Mouse (Mus musculus): Measurements from ENCODE around the gene 1110051M20Rik.

The 1110051M20Rik gene

GRCm38 (mm10) chr2:91348936-91349335 is 95.6 kb downstream of the 1110051M20Rik start:
- 72% methylated on average over 4 of the region's 4 CpGs for WGBS

GRCm38 (mm10) chr2:91345644-91346043 is 98.9 kb downstream of the 1110051M20Rik start:
- 98% methylated on average over 1 of the region's 1 CpGs for WGBS

DNA sequence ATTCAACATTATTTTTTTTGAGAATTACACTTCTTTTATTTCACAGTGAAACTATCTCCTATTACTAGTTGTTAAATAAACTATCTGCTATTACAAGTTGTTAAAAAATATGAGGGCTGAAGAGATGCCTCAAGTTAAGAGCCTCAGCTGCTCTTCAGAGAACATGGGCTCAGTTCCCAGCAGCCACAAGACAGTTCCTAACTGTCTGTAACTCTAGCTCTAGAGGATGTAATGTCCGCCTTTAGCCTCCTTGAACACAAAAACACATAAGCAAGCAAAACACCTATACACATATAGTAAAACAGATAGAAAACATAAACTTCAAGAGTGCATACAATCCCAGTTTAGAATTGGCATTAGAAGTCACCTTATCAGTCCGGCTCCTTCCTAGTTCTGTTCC is 104.9 kb downstream of the 1110051M20Rik start:
- WGBS = 98% methylated on average over 2 of the region's 2 CpGs

GRCm38 (mm10) chr2:91335128-91335527 is 109.4 kb downstream of the 1110051M20Rik start:
- WGBS = 65% methylated on average over 4 of the region's 4 CpGs

- 76% methylated on average over 7 of the region's 7 CpGs for WGBS
These were observed 113.3 kb downstream of the 1110051M20Rik start for GRCm38 (mm10) chr2:91331051-91331843.

DNA sequence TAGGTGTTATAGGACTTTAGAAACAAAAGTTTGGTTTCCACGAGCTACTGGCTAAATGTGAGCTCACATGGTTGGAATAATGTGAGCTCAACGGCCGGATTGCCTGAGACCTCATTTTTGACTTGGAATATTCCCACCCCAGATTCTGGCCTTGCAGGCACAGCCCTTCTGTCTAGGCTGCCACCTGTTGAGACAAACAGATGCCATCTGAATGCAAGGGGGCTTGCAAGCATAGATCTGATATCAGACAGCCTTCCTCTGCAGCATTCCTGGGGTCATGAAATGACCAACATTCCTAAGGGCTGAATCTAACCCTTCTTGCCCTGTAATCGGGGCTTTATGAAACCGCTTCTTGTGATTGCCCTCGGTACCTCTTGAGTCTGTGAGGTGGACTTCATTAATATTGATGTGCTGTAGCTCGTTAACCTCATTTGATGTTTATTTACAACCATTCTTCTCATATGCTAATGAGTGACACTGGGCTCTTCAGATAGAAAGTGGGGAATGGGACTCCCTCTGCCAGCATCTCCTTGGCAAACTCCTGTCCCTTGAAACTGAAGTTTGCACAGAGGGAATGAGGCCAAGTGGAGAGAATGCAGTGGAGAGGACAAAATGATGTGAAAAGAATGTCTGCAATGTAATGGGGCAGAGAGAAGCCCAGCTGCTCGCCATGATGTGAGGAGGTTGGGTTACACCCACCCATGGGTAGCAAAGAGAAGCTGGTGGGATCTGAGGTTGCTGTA is 114.3 kb downstream of the 1110051M20Rik start:
- 56% methylated on average over 8 of the region's 8 CpGs for WGBS

- 84% methylated on average over 3 of the region's 3 CpGs for WGBS
These were observed 115.8 kb downstream of the 1110051M20Rik start for GRCm38 (mm10) chr2:91328729-91329125.

- 64% methylated on average over 12 of the region's 12 CpGs for WGBS
These were observed 116.4 kb downstream of the 1110051M20Rik start for GRCm38 (mm10) chr2:91327968-91328728.

- 77% methylated on average over 13 of the region's 13 CpGs for WGBS
These were observed 117.7 kb downstream of the 1110051M20Rik start for GRCm38 (mm10) chr2:91326746-91327350.

GRCm38 (mm10) chr2:91324761-91325421 is 119.6 kb downstream of the 1110051M20Rik start:
- WGBS = 39% methylated on average over 15 of the region's 15 CpGs

DNA sequence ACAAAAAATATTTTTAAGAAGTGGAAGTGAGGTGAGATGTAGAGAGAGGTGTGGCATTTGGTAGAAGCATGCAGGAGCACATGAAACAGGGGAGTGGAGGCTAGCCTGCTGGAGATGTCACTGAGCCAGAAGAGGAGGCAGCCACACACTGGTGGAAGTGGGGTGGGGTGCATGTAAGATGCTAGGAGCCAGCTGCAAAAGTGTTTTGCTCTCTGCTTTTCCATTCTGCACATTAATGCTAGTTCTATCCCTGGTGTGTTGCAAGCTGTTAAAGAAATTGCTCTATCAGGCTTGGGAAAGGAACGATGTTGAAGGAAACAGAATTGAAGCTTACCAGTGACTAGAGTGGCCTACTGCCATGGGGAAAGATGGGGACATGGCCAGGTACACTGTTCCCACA is 120.2 kb downstream of the 1110051M20Rik start:
- WGBS = 47% methylated on average over 1 of the region's 1 CpGs

GRCm38 (mm10) chr2:91322490-91322889 is 122.0 kb downstream of the 1110051M20Rik start:
- WGBS = 84% methylated on average over 4 of the region's 4 CpGs

DNA sequence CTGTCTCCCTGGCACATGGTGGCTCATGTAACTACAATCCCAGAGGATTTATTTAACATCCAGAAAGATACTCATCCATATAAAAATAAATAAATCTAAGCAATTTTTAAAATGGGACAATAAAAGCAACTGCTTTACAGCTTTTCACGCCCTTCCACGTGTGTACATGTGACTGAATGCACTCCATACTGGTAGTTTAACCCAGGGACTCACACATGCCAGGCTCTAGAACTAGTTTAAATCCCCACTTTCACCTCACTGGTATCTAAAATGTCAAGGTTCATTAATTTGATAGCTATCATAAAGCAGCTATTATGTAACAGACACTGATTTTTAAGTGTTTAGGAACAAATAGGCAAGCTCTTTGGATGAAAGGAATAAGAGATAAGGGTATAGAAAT is 122.6 kb downstream of the 1110051M20Rik start:
- WGBS = 89% methylated on average over 2 of the region's 2 CpGs

- 80% methylated on average over 10 of the region's 10 CpGs for WGBS
These were observed 123.7 kb downstream of the 1110051M20Rik start for GRCm38 (mm10) chr2:91320559-91321529.

- 82% methylated on average over 7 of the region's 7 CpGs for WGBS
These were observed 130.3 kb downstream of the 1110051M20Rik start for GRCm38 (mm10) chr2:91314184-91314583.

DNA sequence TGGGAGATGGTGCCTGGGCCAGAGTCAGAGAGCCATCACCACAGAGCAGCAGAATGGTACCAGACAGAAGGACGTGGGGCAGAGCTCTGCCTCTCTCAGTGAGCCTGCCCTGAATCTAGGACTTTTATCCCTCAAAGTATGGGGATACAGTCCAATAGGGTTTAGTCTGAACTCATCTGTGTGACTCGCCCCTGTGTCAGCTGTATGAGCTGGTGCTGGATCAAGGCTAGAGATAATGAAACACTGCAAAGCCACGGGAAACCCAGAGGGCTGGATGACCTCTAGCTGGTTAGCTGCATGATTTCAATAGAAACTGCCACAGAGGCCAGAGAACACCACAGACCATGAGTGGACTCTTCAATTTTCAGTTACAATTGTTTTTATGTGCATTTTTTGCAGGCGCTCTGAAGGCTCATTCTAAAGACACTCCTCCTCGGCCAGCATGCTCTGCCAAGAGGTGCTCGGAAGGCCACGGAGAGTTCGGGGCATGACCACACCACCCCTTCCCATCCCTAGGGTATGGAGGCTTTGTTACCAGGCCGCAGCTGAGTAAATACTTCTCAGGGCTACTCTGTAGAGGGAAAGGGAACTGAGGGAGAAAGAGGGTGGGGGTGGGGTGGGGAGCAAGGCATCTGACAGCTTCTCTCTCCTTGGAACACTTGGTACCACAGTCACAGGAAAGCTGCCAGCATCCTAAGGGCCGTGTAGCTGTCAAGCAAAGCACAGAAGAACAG is 131.8 kb downstream of the 1110051M20Rik start:
- 62% methylated on average over 10 of the region's 10 CpGs for WGBS

DNA sequence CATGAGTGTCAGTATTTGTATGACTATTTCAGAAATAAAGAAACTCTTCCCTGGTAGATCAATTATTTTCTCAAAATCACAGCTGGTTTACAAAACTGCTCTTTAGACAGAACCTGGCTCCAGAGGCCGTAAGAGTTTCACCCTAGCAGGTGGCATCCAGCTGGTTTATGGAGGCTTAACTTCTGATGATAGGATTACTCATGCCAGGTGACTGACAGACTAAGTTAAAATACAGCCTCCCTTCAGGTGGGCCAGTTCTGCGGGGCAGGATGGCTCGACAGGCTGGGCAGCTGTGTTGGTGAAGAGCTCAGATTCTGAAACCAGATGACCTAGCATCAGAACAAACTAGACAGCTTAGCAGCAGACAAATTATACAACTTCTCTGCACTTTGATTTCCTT is 135.0 kb downstream of the 1110051M20Rik start:
- WGBS = 87% methylated on average over 3 of the region's 3 CpGs

GRCm38 (mm10) chr2:91308680-91309079 is 135.8 kb downstream of the 1110051M20Rik start:
- WGBS = 58% methylated on average over 5 of the region's 5 CpGs

GRCm38 (mm10) chr2:91305926-91306325 is 138.6 kb downstream of the 1110051M20Rik start:
- WGBS = 97% methylated on average over 9 of the region's 9 CpGs

All from cerebral cortex, adult 2 months (tissue).